Mouse (Mus musculus) central nervous system, embryonic 11.5 days (tissue): ENCODE results near the gene Zfp248. TPM values are rescaled to one million over a fixed set of nuclear protein-coding genes. Genes with fewer than 3 reads are reported as not detected.

Source experiments
- polyA plus RNA-seq: library from polyadenylated mRNA; depleted of rRNA; stranded (reverse); fragments of >200 nt; gene quantifications from 2 replicates; pipeline ENCODE4 v1.2.3, GENCODE M21; 2012; rRNA removed

Zfp248 gene
- polyA plus RNA-seq: 7.9 and 9.3 TPM in 2 replicates

GRCm38 (mm10) chr6:118455042-118455631 is at the start of gene Zfp248:
Gene Zfp248 (minus strand): TSS chr6:118455528.

GRCm38 (mm10) chr6:118478957-118479708 is 23.8 kb upstream of the Zfp248 start, which contains the start of gene Zfp9:
Gene Zfp9 (minus strand): TSS chr6:118479320.

GRCm38 (mm10) chr6:118419050-118419920 is 36.0 kb downstream of the Zfp248 start, which contains the start of gene Bms1:
Gene Bms1 (minus strand): TSS chr6:118419474.

Other genes with a start within 250 kb of the Zfp248 start
- 31.9 and 55.0 TPM in 2 replicates for gene Bms1, start 36.1 kb downstream of the Zfp248 start, polyA plus RNA-seq
- 6.9 and 16.7 TPM in 2 replicates for gene Zfp9, start 23.8 kb upstream of the Zfp248 start, polyA plus RNA-seq
- gene Ankrd26, start 106.7 kb upstream of the Zfp248 start, polyA plus RNA-seq: 22.5 and 25.4 TPM in 2 replicates